Mouse (Mus musculus): Measurements from ENCODE around the gene Dennd2a.

Dennd2a gene

DNA sequence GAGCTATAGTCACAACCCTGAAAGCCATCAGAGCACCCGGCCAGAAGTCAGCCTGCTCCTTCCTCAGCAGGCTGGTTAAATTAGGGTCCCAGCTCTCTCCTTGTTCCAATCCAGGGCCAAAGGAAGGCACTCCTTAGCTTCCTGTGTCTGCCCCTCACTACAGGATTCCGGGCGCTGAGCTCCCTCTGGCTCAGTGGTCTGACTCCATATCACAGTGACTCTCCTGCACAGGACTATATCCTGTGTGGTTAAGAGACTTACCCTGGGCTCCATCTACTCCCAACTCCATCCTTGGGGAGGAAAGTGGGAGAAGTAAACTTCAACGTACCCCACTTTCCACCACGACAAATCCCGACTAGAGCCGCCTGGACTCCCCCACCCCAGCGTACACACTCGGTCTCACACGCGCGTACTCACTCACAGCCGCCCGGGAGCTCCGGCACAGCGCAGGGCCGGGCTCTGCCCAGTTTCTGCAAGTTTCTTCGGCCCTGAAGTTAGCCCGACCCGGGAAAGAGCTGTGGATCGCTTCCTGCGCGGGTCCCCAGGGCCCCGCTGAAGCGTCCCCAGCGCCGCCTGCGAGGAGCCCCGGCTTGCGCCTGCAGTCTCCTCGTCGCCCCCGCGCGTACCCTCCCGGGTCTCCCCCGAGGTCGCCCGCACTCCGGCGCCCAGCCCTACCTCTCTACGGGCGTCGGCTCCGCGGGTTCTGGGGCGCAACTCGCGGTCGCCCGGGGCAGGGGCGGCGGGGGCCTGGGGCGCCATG, 587 bp downstream of the Dennd2a start:
- DNase-seq (ENCODE audit: low spot score in 2 of 2) = peak in 1 of 2 experiments; percentile 22

DNA sequence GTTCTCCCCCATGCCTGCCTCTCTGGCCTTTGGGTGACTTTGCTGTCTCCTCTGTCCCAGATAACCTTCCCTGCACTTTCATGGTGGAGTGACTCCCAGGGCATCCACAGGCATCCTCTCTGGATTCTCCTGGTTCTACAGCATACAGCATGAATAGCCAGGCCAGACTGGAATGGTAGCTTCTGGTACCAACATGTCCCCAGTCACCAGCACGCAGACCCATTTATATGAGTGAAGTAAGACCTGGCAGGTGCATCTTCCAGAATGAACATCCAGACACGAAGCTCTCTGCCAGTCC, 2.1 kb downstream of the Dennd2a start:
- no peak for DNase-seq (ENCODE audit: low spot score in 2 of 2)

- DNase-seq (ENCODE audit: low spot score in 2 of 2) = no peak
Measured at GRCm38 (mm10) chr6:39554888-39555647, 2.6 kb downstream of the Dennd2a start.

DNA sequence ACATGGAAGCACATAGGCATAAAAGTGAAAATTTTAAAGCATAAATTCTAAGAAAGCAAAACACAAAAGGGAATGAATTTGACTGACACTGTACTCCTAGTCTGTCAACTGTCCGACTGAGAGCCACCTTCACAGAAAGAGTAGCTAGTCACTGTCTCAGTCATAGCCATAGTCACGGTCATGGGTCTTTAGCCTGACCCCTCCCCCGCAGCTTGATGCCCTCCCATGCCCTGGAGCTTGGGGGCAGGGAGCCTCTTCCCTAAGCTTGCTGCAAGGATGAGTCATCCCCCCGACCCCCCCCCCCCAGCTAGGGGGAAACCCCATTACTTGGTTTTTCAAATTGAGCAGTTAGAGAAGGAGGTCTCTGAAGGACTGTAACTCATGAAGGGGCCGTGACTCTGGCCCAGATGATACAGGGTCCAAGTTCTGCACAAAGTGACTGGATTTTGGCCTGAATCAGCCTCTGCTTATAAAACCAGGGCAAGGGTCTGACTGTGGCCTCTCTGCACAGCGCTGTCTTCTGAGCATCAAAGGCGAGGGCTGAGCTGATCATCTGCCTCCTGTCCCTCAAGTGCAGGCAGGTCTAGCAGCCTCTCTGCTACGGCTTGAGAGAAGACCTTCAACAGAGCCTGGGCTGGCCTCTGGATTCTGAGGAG, 5.6 kb downstream of the Dennd2a start:
- no peak for DNase-seq (ENCODE audit: low spot score in 2 of 2)

DNA sequence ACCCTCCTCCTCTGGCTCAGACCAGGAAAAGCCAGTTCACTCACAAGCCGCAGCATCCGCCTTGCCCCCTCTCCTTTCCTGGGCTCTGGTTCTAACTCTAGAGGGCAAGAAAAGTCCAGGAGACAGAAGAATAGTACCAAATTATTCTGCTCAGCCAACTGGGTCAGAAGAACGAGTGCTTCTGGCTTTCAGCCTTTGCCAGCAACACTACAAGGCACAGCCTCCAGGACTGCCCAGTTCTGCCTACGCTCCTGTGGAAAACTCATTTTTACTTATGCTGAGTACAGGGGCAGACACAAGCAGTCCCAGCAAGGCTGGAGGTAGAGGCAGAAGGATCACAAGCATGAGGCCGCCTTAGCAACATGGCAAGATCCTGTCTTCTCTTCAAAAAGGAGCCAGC, 9.6 kb downstream of the Dennd2a start:
- DNase-seq (ENCODE audit: low spot score in 2 of 2) = no peak

GRCm38 (mm10) chr6:39545474-39545873, 12.2 kb downstream of the Dennd2a start:
- DNase-seq (ENCODE audit: low spot score in 2 of 2) = no peak

DNA sequence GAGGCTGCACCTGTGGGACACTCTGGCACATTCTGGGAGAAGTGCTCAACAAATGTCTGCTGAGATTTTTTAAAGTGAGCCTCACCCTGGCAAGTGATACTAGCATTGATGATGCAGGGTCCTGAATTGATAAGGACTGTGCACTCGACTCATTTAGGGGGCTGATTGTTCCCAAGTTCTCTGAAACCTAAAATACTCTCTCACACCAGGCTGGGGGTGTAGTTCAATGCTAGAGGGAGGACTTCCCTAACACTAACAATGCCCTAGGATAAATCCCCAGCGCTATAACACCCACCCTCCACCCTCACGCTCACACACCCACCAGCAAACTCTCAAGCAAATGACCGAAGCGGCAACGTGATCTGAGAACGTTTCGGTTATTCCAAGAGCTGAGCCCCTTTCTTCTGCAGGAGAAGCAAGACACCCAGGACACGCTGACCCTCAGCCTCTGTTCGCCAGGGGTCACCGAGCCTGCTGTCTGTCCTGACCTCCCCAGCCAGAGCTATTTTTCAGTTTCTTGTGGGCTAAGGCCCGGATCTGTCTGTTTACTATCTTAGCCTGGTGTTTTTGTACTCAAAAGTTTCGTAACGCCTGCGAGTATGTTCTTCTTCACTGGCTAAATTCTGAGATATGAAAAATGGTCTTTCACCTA, 13.8 kb downstream of the Dennd2a start:
- no peak for DNase-seq (ENCODE audit: low spot score in 2 of 2)

GRCm38 (mm10) chr6:39542631-39543597, 14.8 kb downstream of the Dennd2a start:
- no peak for DNase-seq (ENCODE audit: low spot score in 2 of 2)

- DNase-seq (ENCODE audit: low spot score in 2 of 2) = no peak
Measured at GRCm38 (mm10) chr6:39540563-39540962, 17.1 kb downstream of the Dennd2a start.

- DNase-seq (ENCODE audit: low spot score in 2 of 2) = peak in 1 of 2 experiments; percentile 32
Measured at GRCm38 (mm10) chr6:39539679-39540155, 17.9 kb downstream of the Dennd2a start.

- DNase-seq (ENCODE audit: low spot score in 2 of 2) = no peak
Measured at GRCm38 (mm10) chr6:39538227-39538626, 19.4 kb downstream of the Dennd2a start.

- no peak for DNase-seq (ENCODE audit: low spot score in 2 of 2)
Measured at GRCm38 (mm10) chr6:39537276-39537675, 20.4 kb downstream of the Dennd2a start.

GRCm38 (mm10) chr6:39536621-39537020, 21.0 kb downstream of the Dennd2a start:
- no peak for DNase-seq (ENCODE audit: low spot score in 2 of 2)

GRCm38 (mm10) chr6:39534944-39535343, 22.7 kb downstream of the Dennd2a start:
- DNase-seq (ENCODE audit: low spot score in 2 of 2) = no peak

DNA sequence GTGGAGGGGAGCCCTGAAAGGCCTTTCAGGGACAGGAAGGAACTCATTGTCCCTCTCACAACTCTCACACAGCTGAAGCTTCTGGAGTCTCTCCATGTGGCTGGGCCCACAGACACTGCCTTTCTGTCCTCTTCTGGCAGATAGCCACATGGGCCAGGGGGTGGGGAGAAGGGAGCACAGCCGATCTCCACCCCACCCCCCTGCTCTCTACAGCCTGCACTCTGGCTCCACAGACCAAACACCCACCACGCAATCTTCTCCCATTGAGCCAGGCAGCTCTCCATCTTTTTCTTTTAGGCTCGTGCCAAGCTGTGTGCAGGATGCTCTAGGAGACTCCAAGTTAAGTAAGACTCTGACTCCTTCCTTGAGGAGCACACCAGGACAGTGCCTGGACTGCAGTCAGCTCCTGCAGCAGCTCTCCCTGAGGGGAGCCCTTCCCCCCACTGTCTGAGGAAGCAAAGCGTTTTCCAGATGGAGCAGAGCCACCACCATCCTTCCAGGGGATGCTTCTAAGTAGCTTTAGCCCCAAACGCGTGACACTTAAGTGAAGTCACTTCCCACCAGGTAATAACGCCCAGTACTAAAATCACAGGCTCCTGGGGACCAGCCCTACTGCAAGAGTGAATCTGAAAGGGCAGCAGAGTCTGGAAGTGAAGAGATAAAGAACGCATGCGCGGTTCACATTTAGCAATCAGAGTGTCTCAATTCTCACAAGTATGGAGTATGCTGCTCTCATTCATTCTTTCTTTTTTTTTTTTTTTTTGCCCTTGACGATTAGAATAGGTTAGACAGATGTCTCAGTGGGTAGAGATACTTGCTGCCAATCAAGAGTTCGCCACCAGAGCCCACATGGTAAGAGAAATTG, 28.8 kb downstream of the Dennd2a start:
- DNase-seq (ENCODE audit: low spot score in 2 of 2) = peak in 1 of 2 experiments; percentile 26

- no peak for DNase-seq (ENCODE audit: low spot score in 2 of 2)
Measured at GRCm38 (mm10) chr6:39527811-39528210, 29.9 kb downstream of the Dennd2a start.

DNA sequence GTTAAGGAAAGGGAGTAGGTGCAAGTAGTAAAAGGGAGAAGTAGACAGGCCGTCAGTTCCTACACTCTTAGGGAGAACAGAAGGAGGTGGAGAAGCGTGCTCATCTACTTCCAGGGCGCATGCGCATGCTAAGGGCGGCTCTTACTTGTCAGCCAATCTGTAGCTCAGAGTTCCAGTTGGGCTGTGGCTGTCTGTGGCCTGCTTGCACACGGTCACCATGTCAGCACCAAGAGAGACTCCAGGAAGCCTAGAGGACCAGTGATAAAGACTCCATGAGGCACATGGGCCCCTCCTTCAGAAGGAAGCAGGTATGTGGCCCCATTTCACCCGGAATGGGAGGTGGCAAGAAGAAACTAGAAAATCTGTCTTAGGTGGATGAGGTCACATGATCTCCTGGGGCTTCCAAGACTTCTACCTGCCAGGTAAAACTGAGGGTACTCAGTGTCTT, 30.3 kb downstream of the Dennd2a start:
- no peak for DNase-seq (ENCODE audit: low spot score in 2 of 2)

GRCm38 (mm10) chr6:39526797-39527196, 30.9 kb downstream of the Dennd2a start:
- DNase-seq (ENCODE audit: low spot score in 2 of 2) = peak in 1 of 2 experiments; percentile 27

DNA sequence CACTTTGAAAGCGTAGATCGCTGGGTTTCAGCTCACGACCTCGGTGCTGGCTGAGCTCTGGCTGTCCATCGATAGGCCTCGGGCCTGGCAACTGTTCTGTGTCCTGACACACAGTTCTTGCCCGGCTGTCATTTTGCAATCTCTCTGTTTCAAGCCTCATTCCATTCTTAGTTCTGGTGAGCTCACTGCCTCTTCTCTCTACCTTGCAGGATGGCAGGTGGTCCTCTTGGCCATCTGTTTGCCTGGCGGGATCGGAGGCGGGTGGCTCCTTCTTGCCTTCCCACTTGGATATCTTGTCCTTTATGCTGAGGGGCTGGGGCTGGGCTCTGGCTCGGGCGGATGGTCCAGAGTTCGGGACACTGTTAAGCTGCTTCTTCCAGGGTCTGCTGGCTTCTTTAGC, 34.5 kb downstream of the Dennd2a start:
- DNase-seq (ENCODE audit: low spot score in 2 of 2) = no peak

DNA sequence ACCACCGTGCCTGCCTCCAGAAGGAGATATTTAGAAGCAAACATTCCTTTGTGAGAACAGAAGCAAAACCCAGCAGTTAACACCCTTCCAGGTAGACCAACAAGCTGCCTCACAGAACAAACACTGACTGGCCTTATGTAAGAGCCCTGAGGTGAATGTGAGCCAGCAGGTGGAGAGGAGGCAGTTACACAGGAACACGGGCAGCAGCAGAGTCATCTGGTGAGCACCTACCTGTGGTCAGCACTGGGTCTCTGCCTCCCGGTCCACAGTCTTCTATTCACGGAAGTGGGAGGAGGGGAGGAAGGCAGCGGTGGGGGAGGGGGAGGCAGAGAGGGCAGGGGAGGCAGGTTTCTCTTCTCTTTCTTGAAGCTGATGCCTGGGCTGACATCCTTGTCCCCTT, 35.2 kb downstream of the Dennd2a start:
- DNase-seq (ENCODE audit: low spot score in 2 of 2) = no peak

Data from spleen, postnatal 10 days (tissue).